Mouse (Mus musculus) layer of hippocampus, adult 18-20 months (tissue): ENCODE data around the gene Olfr329-ps. TPM values are rescaled to one million over a fixed set of nuclear protein-coding genes. Genes with fewer than 3 reads are reported as not detected.
"Not testable (repeated sequence)": the region's sequence is repeated elsewhere in the genome, so short reads cannot be mapped to it uniquely, and the experiment has no call there.

ENCODE experiments used
- DNase-seq, 2 experiments: peaks; one replicate each; pipeline ENCODE4 v3.0.0; 2022; ENCODE audit warnings: low spot score in 2 of 2
- long read RNA-seq: library from polyadenylated mRNA; stranded (forward); transcript quantifications from one replicate; pipeline ENCODE4 v2.0.0, GENCODE M21; 2021
- total RNA-seq, 2 experiments: library from RNA; stranded (reverse); gene quantifications; 2 replicates each; pipeline ENCODE4 v1.2.3; 2021

The Olfr329-ps gene
- not detected for total RNA-seq
- long read RNA-seq, result 0 reads

- no peak for DNase-seq
Observed at GRCm38 (mm10) chr11:58546322-58546721, at the start of gene Olfr329-ps. TSS of gene Olfr329-ps (minus strand) at chr11:58546422.

GRCm38 (mm10) chr11:58594814-58595213 lies 48.6 kb upstream of the Olfr329-ps start, which contains the start of gene Olfr324:
TSS of gene Olfr324 (plus strand) at chr11:58595114.
- DNase-seq, result no peak

GRCm38 (mm10) chr11:58588620-58589250 lies 42.5 kb upstream of the Olfr329-ps start:
- no peak for DNase-seq

GRCm38 (mm10) chr11:58587898-58588348 lies 41.7 kb upstream of the Olfr329-ps start:
- peak in 1 of 2 experiments; percentile 32 for DNase-seq

- DNase-seq, result peak; percentile 28 to 69
Observed at GRCm38 (mm10) chr11:58578636-58579035, 32.4 kb upstream of the Olfr329-ps start.

- DNase-seq, result no peak
Observed at GRCm38 (mm10) chr11:58577430-58577829, 31.2 kb upstream of the Olfr329-ps start, which contains the start of gene Olfr325. TSS of gene Olfr325 (plus strand) at chr11:58577730.

- DNase-seq, result no peak
Observed at GRCm38 (mm10) chr11:58570405-58570804, 24.2 kb upstream of the Olfr329-ps start, which contains the start of gene Olfr224. TSS of gene Olfr224 (minus strand) at chr11:58570553.

GRCm38 (mm10) chr11:58555536-58555935 lies 9.3 kb upstream of the Olfr329-ps start, which contains the start of gene Olfr328:
TSS of gene Olfr328 (minus strand) at chr11:58555636.
- no peak for DNase-seq

GRCm38 (mm10) chr11:58534736-58535135 lies 11.5 kb downstream of the Olfr329-ps start, which contains the start of gene Olfr330:
TSS of gene Olfr330 (minus strand) at chr11:58534836.
- not testable (repeated sequence) for DNase-seq

GRCm38 (mm10) chr11:58519756-58520155 lies 26.5 kb downstream of the Olfr329-ps start:
- peak in 1 of 2 experiments; percentile 19 for DNase-seq

- peak; percentile 62 to 67 for DNase-seq
Observed at GRCm38 (mm10) chr11:58518916-58519315, 27.3 kb downstream of the Olfr329-ps start.

GRCm38 (mm10) chr11:58509058-58509457 lies 37.2 kb downstream of the Olfr329-ps start:
- not testable (repeated sequence) for DNase-seq

GRCm38 (mm10) chr11:58502472-58502871 lies 43.8 kb downstream of the Olfr329-ps start, which contains the start of gene Olfr331:
TSS of gene Olfr331 (minus strand) at chr11:58502572.
- DNase-seq, result not testable (repeated sequence)

- DNase-seq, result peak in 1 of 2 experiments; percentile 20
Observed at GRCm38 (mm10) chr11:58499290-58499689, 46.9 kb downstream of the Olfr329-ps start.

- no peak for DNase-seq
Observed at GRCm38 (mm10) chr11:58498761-58499160, 47.5 kb downstream of the Olfr329-ps start.

GRCm38 (mm10) chr11:58492455-58492854 lies 53.8 kb downstream of the Olfr329-ps start, which contains the start of gene Olfr332:
TSS of gene Olfr332 (minus strand) at chr11:58492555.
- no peak for DNase-seq

Other genes with a start within 250 kb of the Olfr329-ps start
- gene Zfp692, start 239.4 kb downstream of the Olfr329-ps start, total RNA-seq, result 10 to 100 TPM; 24.4 to 25.9 TPM
- gene Zfp672, start 216.1 kb downstream of the Olfr329-ps start, total RNA-seq, result 10 to 100 TPM; 43.4 to 43.5 TPM
- 10 to 100 TPM; 48.9 to 55.4 TPM for gene Sh3bp5l, start 215.7 kb downstream of the Olfr329-ps start, total RNA-seq
- gene Lypd8, start 167.4 kb downstream of the Olfr329-ps start, total RNA-seq, result not detected
- gene 1810065E05Rik, start 125.3 kb downstream of the Olfr329-ps start, total RNA-seq, result not detected
- not detected for gene Gm12253, start 113.9 kb downstream of the Olfr329-ps start, total RNA-seq
- not detected for gene Lypd9, start 93.5 kb downstream of the Olfr329-ps start, total RNA-seq
- not detected for gene Olfr30, start 84.2 kb downstream of the Olfr329-ps start, total RNA-seq
- gene Olfr332, start 53.9 kb downstream of the Olfr329-ps start, total RNA-seq, result not detected
- not detected for gene Olfr331, start 43.9 kb downstream of the Olfr329-ps start, total RNA-seq
- gene Olfr330, start 11.6 kb downstream of the Olfr329-ps start, total RNA-seq, result not detected
- under 1 TPM; 0.10 to 0.18 TPM for gene Olfr328, start 9.2 kb upstream of the Olfr329-ps start, total RNA-seq
- gene Olfr224, start 24.1 kb upstream of the Olfr329-ps start, total RNA-seq, result not detected
- gene Olfr325, start 31.3 kb upstream of the Olfr329-ps start, total RNA-seq, result not detected
- gene Olfr324, start 48.7 kb upstream of the Olfr329-ps start, total RNA-seq, result not detected
- gene 2210407C18Rik, start 69.7 kb upstream of the Olfr329-ps start, total RNA-seq, result not detected
- gene Olfr323, start 84.1 kb upstream of the Olfr329-ps start, total RNA-seq, result under 1 TPM in 1 of 2 experiments, not detected in 1; 0.15 TPM
- gene Trim58, start 94.0 kb upstream of the Olfr329-ps start, total RNA-seq, result not detected
- gene Olfr322, start 112.4 kb upstream of the Olfr329-ps start, total RNA-seq, result not detected
- not detected for gene Olfr320, start 134.7 kb upstream of the Olfr329-ps start, total RNA-seq
- not detected for gene Olfr319, start 152.7 kb upstream of the Olfr329-ps start, total RNA-seq
- gene Olfr318, start 177.6 kb upstream of the Olfr329-ps start, total RNA-seq, result under 1 TPM in 1 of 2 experiments, not detected in 1; 0.08 TPM
- gene Olfr317, start 192.8 kb upstream of the Olfr329-ps start, total RNA-seq, result under 1 TPM in 1 of 2 experiments, not detected in 1; 0.10 TPM
- gene Olfr316, start 206.3 kb upstream of the Olfr329-ps start, total RNA-seq, result 1 to 10 TPM; 1.1 to 1.4 TPM
- gene Olfr315, start 226.8 kb upstream of the Olfr329-ps start, total RNA-seq, result not detected
- gene Olfr314, start 236.5 kb upstream of the Olfr329-ps start, total RNA-seq, result not detected